Mouse (Mus musculus) intestine, postnatal 0 days (tissue): ENCODE data around the gene Hikeshi. TPM values are rescaled to one million over a fixed set of nuclear protein-coding genes. Genes with fewer than 3 reads are reported as not detected.

Source experiments
- ATAC-seq: fragments of 200-750 bp; cut with Nextera tagmentation; 2 replicates; pipeline ENCODE4 v1.8.0; 2017; ENCODE audit warnings: mild to moderate bottlenecking, moderate TSS enrichment, moderate library complexity
- H3K27ac ChIP-seq: fragments of 300-500 bp; sonication (generic); 2 replicates; pipeline ENCODE4 v1.5.1; 2014; ENCODE audit warnings: mild to moderate bottlenecking, low read depth, low read length, moderate library complexity
- H3K27me3 ChIP-seq: fragments of 300-500 bp; sonication (generic); replicated peaks from 2 replicates; pipeline ENCODE4 v1.6.1; 2014; ENCODE audit warnings: low read length, mixed read lengths; ENCODE audit not compliant: control insufficient read depth, insufficient read depth
- H3K36me3 ChIP-seq: fragments of 300-500 bp; sonication (generic); 2 replicates; pipeline ENCODE4 v1.6.1; 2014; ENCODE audit warnings: mild to moderate bottlenecking, moderate library complexity; ENCODE audit not compliant: control insufficient read depth, insufficient read depth
- H3K4me1 ChIP-seq: fragments of 300-500 bp; sonication (generic); replicated peaks from 2 replicates; pipeline ENCODE4 v1.6.1; 2014; ENCODE audit warnings: antibody characterized with exemption, low read length, mixed read lengths; ENCODE audit not compliant: control insufficient read depth, insufficient read depth
- H3K4me2 ChIP-seq: fragments of 300-500 bp; sonication (generic); replicated peaks from 2 replicates; pipeline ENCODE4 v1.6.1; 2014; ENCODE audit warnings: low read depth, mild to moderate bottlenecking, moderate library complexity
- H3K4me3 ChIP-seq: fragments of 300-500 bp; sonication (generic); 2 replicates; pipeline ENCODE4 v1.5.1; 2014; ENCODE audit warnings: low read depth, low read length
- H3K9ac ChIP-seq: fragments of 300-500 bp; sonication (generic); 2 replicates; pipeline ENCODE4 v1.6.1; 2014; ENCODE audit warnings: mild to moderate bottlenecking, low read depth, low read length
- H3K9me3 ChIP-seq: fragments of 300-500 bp; sonication (generic); 2 replicates; pipeline ENCODE4 v1.6.1; 2016; ENCODE audit warnings: mixed run types; ENCODE audit not compliant: control insufficient read depth
- CTCF ChIP-seq: sonication (generic); IDR thresholded peaks from 2 replicates; pipeline ENCODE4 v1.5.1; 2016; ENCODE audit warnings: low read depth, mild to moderate bottlenecking, control low read depth, antibody characterized with exemption, moderate library complexity
- WGBS: fragments of 180-500 bp; shearing (Covaris S2); extraction: QIAGEN DNeasy Blood & Tissue Kit; methylation state at CpG from one replicate; pipeline ENCODE4 v1.1.7; 2014; 5-methylcytosine and 5-hydroxymethylcytosine counted together
- polyA plus RNA-seq: library from polyadenylated mRNA; unstranded; fragments of >200 nt; fragmentation: Nextera tagmentation; extraction: Ambion mirVana; gene quantifications from 2 replicates; pipeline ENCODE4 v1.2.1, GENCODE M21; 2015

The Hikeshi gene
- polyA plus RNA-seq, 1 experiment from 2014 or later, result 63.9 TPM

GRCm38 (mm10) chr7:89957300-89957699 lies 16.3 kb upstream of the Hikeshi start:
- Histone ChIP-seq H3K27ac (no peak overlapping the region), H3K4me3 (no peak overlapping the region), H3K9ac (no peak overlapping the region), H3K9me3 (no peaks in the 10 kb centered on the region), H3K4me2 (no peak overlapping the region), H3K27me3 (no peaks in the 10 kb centered on the region), H3K4me1 (no peaks in the 10 kb centered on the region), H3K36me3 (peaks cover 36% of the 10 kb centered on the region)
- TF ChIP-seq CTCF, result peak; percentile 28; the same call in 1 of the 2 replicates
- WGBS, result 26% methylated on average over 5 of the region's 5 CpGs
- no peak; the same call in 1 of the 2 replicates for ATAC-seq

GRCm38 (mm10) chr7:89954261-89954660 lies 13.3 kb upstream of the Hikeshi start:
- Histone ChIP-seq H3K36me3 (peaks cover 24% of the 10 kb centered on the region), H3K4me2 (no peak overlapping the region), H3K4me1 (no peaks in the 10 kb centered on the region), H3K27ac (no peak overlapping the region), H3K9ac (no peak overlapping the region), H3K4me3 (no peak overlapping the region), H3K27me3 (no peaks in the 10 kb centered on the region), H3K9me3 (no peaks in the 10 kb centered on the region)
- ATAC-seq, result no peak
- no peak for TF ChIP-seq CTCF
- 68% methylated on average over 5 of the region's 5 CpGs for WGBS

- Histone ChIP-seq H3K4me3 (no peak overlapping the region), H3K36me3 (no peaks in the 10 kb centered on the region), H3K27ac (no peak overlapping the region), H3K4me1 (no peaks in the 10 kb centered on the region), H3K27me3 (no peaks in the 10 kb centered on the region), H3K9ac (no peak overlapping the region), H3K4me2 (no peak overlapping the region), H3K9me3 (no peaks in the 10 kb centered on the region)
- 50% methylated on average over 4 of the region's 4 CpGs for WGBS
- TF ChIP-seq CTCF, result no peak
- no peak for ATAC-seq
These were observed 8.4 kb upstream of the Hikeshi start for GRCm38 (mm10) chr7:89949403-89949802.

- no peak overlapping the region for H3K27ac ChIP-seq
- no peaks in the 10 kb centered on the region for H3K36me3 ChIP-seq
- TF ChIP-seq CTCF, result no peak
- H3K27me3 ChIP-seq, result no peaks in the 10 kb centered on the region
- no peaks in the 10 kb centered on the region for H3K9me3 ChIP-seq
- no peaks in the 10 kb centered on the region for H3K4me1 ChIP-seq
- H3K9ac ChIP-seq, result no peak overlapping the region
- no peak overlapping the region for H3K4me3 ChIP-seq
- no peak for ATAC-seq
- H3K4me2 ChIP-seq, result no peak overlapping the region
- WGBS, result 78% methylated on average over 7 of the region's 7 CpGs
These were observed 7.0 kb upstream of the Hikeshi start for GRCm38 (mm10) chr7:89948026-89948425.

GRCm38 (mm10) chr7:89939497-89940353 lies 1.3 kb downstream of the Hikeshi start:
- H3K27me3 ChIP-seq, result no peaks in the 10 kb centered on the region
- 0 out of 2 replicates have a peak overlapping the region, but pooled peaks have one; percentile 82 for H3K9ac ChIP-seq
- peak overlapping the region; percentile 80 for H3K4me3 ChIP-seq
- no peak overlapping the region for H3K27ac ChIP-seq
- TF ChIP-seq CTCF, result no peak
- ATAC-seq, result no peak
- no peaks in the 10 kb centered on the region for H3K9me3 ChIP-seq
- 43% methylated on average over 15 of the region's 15 CpGs for WGBS
- peak overlapping the region; percentile 64 for H3K4me2 ChIP-seq
- no peaks in the 10 kb centered on the region for H3K4me1 ChIP-seq
- 0 out of 2 replicates have a peak, but pooled peaks cover 1% of the 10 kb centered on the region for H3K36me3 ChIP-seq

GRCm38 (mm10) chr7:89923441-89924180 lies 17.4 kb downstream of the Hikeshi start:
- TF ChIP-seq CTCF, result no peak

More at GRCm38 (mm10) chr7:89923441-89924180, 17.4 kb downstream of the Hikeshi start:
- ATAC-seq, result no peak
- 96% methylated on average over 15 of the region's 15 CpGs for WGBS
- Histone ChIP-seq H3K4me3 (no peak overlapping the region), H3K4me1 (no peaks in the 10 kb centered on the region), H3K4me2 (no peak overlapping the region), H3K9ac (no peak overlapping the region), H3K36me3 (peaks cover 13% of the 10 kb centered on the region), H3K27ac (no peak overlapping the region), H3K27me3 (no peaks in the 10 kb centered on the region), H3K9me3 (no peaks in the 10 kb centered on the region)
